Mouse (Mus musculus) left cerebral cortex, postnatal 10 days (tissue): ENCODE data around the gene Mri1. TPM values are rescaled to one million over a fixed set of nuclear protein-coding genes. Genes with fewer than 3 reads are reported as not detected.

Experiments used
- DNase-seq, 2 experiments: peaks; one replicate each; pipeline ENCODE4 v3.0.0; 2021 to 2022; ENCODE audit warnings: low spot score in 2 of 2, mixed read lengths in 1 of 2; ENCODE audit errors: extremely low spot score in 1 of 2
- intact Hi-C: fragments of 180-260 bp; cut with DNase I; formaldehyde crosslinking; loops from one replicate; pipeline ENCODE4 v1.15.1; 2025
- microRNA-seq: library from miRNA; unstranded; fragments of <30 nt; microRNA quantifications from one replicate; pipeline ENCODE4 v1.2.0, GENCODE M21; 2022
- total RNA-seq, 2 experiments: library from RNA; stranded (reverse); gene quantifications; 2 replicates each; pipeline ENCODE4 v1.2.3; 2021

Gene Mri1
- total RNA-seq, 2 experiments from 2014 or later, result 21.8 to 22.3 TPM

DNA sequence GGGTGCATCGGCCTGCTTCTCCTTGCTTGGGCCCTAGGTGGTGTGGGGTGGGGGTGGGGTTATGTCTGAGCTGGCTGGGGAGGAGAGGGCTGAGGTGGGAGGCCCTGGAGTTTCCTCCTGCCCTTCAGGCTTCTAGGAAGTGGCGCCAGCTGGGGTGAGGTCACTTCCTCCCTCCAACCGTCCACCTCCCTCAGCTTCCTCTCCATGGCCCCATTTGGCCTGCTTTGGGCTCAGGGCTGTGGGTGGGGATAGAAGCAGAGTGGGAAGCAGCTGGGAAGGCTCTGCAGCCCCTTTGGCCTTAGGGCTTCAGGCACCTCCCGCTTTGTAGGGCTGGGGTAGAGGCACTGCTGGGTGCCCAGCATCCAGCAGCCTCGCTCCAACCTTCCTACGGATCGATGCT is 49.3 kb downstream of the Mri1 start:
- intact Hi-C loops, result loop anchor here (2.0 kb wide), 1 partner anchor 21 kb away; no protein-coding TSS in a partner anchor
- DNase-seq, result peak in 1 of 2 experiments; percentile 82

- intact Hi-C loops, result no loop called here
- DNase-seq, result no peak
Measured at GRCm38 (mm10) chr8:84206666-84207065, 50.5 kb downstream of the Mri1 start.

GRCm38 (mm10) chr8:84205073-84205472 is 52.1 kb downstream of the Mri1 start:
- DNase-seq, result no peak
- intact Hi-C loops, result no loop called here

DNA sequence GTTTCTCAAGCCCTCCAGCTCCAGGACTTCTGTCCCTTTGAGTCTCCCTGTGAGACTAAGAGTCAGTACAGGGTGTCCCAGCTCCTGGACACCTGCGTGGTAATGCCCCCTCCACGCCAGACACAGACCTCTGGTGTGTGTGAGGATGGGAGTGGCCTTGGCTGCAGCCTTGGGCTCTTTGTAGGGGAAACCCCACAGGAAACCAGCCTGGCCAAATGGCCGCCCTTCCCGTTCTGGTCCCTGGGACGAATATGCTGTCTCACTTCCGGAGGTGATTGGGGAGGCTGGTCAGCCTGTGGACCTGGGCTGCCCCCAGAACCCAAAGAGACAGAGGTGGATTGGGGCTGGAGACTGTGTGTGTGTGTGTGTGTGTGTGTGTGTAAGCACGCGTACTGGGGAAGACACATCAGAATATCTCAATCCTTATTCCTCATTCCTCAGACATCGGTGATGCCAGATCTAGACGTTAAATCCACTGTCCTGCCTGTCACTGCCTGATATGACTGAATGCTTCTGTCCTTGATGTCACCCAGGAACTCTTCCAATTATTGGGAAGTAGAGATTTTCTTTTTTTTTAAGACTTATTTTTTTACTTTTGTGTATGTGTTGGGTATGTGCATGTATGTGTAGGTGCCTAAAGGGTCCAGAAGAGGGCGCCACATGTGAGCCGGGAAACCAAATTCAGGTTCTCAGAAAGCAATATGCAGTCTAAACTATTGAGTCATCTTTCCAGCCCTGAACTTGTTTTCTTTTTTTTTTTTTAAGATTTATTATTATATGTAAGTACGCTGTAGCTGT is 53.0 kb downstream of the Mri1 start:
- intact Hi-C loops, result no loop called here
- DNase-seq, result peak in 1 of 2 experiments; percentile 85

GRCm38 (mm10) chr8:84202938-84203917 is 53.9 kb downstream of the Mri1 start:
- intact Hi-C loops, result no loop called here
- DNase-seq, result peak in 1 of 2 experiments; percentile 93

- intact Hi-C loops, result no loop called here
- DNase-seq, result peak in 1 of 2 experiments; percentile 66
Measured at GRCm38 (mm10) chr8:84202466-84202865, 54.7 kb downstream of the Mri1 start.

- DNase-seq, result peak in 1 of 2 experiments; percentile 85
- intact Hi-C loops, result no loop called here
Measured at GRCm38 (mm10) chr8:84201545-84202245, 55.4 kb downstream of the Mri1 start.

DNA sequence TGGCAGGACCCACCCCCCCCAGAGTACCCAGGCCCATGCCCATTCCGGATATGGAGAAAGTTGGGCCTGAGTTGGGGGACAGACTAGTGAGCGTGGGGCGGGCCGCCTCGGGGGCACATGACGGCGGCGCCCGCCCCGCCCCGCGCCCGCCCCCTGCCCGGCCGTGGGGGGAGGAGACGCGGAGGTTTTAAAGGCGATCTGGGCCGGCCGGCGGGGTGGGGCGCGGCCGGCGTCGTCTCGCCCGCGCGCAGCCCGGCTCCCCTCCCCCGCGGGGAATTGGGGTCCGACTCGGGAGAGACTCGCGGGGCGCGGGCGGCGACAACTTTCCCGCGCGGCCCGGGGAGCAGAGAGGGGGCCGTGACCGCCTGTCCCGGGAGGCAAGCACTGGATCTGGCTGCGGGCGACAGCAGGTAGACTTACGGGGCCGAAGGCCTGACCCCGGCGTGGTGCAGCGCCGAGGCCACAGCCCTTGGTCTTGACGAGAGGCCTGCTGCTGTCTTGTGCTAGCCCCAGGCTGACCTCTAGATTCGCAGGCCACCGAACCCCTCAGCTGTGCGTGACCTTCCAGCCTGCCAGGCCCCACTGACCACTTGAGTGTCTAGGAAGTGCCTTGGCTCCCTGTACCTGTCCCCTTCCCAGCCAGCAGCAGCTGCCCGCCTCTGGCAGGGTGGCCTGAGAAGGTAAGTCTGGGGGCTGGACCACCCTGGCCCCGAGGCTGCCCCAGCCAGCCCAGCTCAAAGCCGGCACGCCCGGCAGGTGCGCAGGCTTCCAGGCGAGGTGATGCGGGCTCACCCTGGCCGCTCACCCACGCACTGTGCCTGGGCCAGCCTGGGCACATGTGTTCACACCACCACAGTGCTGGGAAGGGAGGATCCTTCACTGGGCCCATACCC is 56.2 kb downstream of the Mri1 start:
- peak in 1 of 2 experiments; percentile 89 for DNase-seq
- intact Hi-C loops, result no loop called here

GRCm38 (mm10) chr8:84200126-84200555 is 57.0 kb downstream of the Mri1 start:
- DNase-seq, result peak in 1 of 2 experiments; percentile 53
- intact Hi-C loops, result no loop called here

Small RNA genes within 50 kb of the gene (microRNA-seq; reads per million reads assigned to microRNA genes)
- 6,017 reads per million, percentile 93 among the genes with 10 or more reads in this experiment for gene Mir23a
- not detected for gene Mir24-2
- 76.8 reads per million, percentile 54 among the genes with 10 or more reads in this experiment for gene Mir27a
- gene Mir3074-2, result not detected

Other genes starting within 250 kb of the Mri1 start
- under 1 TPM in 1 of 2 experiments, not detected in 1; 0.51 TPM for gene 2210011C24Rik, start 245.2 kb downstream of the Mri1 start, total RNA-seq
- gene Palm3, start 235.9 kb downstream of the Mri1 start, total RNA-seq, result 10 to 100 TPM in 1 of 2 experiments, 1 to 10 TPM in 1; 9.2 to 11.3 TPM
- 1 to 10 TPM in 1 of 2 experiments, under 1 TPM in 1; 0.86 to 1.0 TPM for gene Il27ra, start 214.7 kb downstream of the Mri1 start, total RNA-seq
- not detected for gene Rln3, start 212.3 kb downstream of the Mri1 start, total RNA-seq
- 1 to 10 TPM; 2.8 to 3.1 TPM for gene Gm10643, start 192.2 kb downstream of the Mri1 start, total RNA-seq
- 10 to 100 TPM; 19.2 to 21.3 TPM for gene Rfx1, start 190.5 kb downstream of the Mri1 start, total RNA-seq
- gene Dcaf15, start 152.6 kb downstream of the Mri1 start, total RNA-seq, result 10 to 100 TPM; 30.4 to 33.8 TPM
- not detected for gene Podnl1, start 131.3 kb downstream of the Mri1 start, total RNA-seq
- gene Cc2d1a, start 109.4 kb downstream of the Mri1 start, total RNA-seq, result 10 to 100 TPM; 66.7 to 70.7 TPM
- gene 4930432K21Rik, start 109.3 kb downstream of the Mri1 start, total RNA-seq, result 1 to 10 TPM; 2.9 to 3.2 TPM
- 1 to 10 TPM; 5.4 to 6.8 TPM for gene Nanos3, start 72.1 kb downstream of the Mri1 start, total RNA-seq
- 10 to 100 TPM; 14.2 to 14.3 TPM for gene Zswim4, start 20.3 kb downstream of the Mri1 start, total RNA-seq
- gene D8Ertd738e, start 7.6 kb downstream of the Mri1 start, total RNA-seq, result 100 to 1,000 TPM; 130 to 136 TPM
- 10 to 100 TPM; 24.1 to 27.1 TPM for gene Ccdc130, start 13.1 kb upstream of the Mri1 start, total RNA-seq
- gene Cacna1a, start 131.1 kb upstream of the Mri1 start, total RNA-seq, result 100 to 1,000 TPM; 269 to 287 TPM